Mouse (Mus musculus): ENCODE results near the gene Lst1.

GRCm38 (mm10) chr17:35186681-35187080 lies 1.6 kb downstream of the Lst1 start:
- 0 out of 2 replicates have a peak, but pooled peaks have one; percentile 3 for TF ChIP-seq ZNF384 (IDR thresholded peaks at IDR 0.05; ENCODE audit: low read depth, low read length)
- TF ChIP-seq CHD2 (IDR thresholded peaks at IDR 0.05; ENCODE audit: low read depth, low read length), result no peak
- no peak for TF ChIP-seq HCFC1 (IDR thresholded peaks at IDR 0.05; ENCODE audit: borderline replicate concordance, insufficient read depth, low read length)
- TF ChIP-seq ZC3H11A (IDR thresholded peaks at IDR 0.05; ENCODE audit: borderline replicate concordance, low read depth, low read length), result no peak
